Mouse (Mus musculus) brain, adult 2 months (tissue): ENCODE data around the gene Evl.
"Not testable (repeated sequence)": the region's sequence is repeated elsewhere in the genome, so short reads cannot be mapped to it uniquely, and the experiment has no call there.

Experiments used
- DNase-seq: peaks from one replicate; pipeline ENCODE4 v3.0.0; 2011; ENCODE audit warnings: low read depth, low spot score

Evl gene

GRCm38 (mm10) chr12:108554120-108554841, at the start of gene Evl:
Gene Evl, plus strand, starts transcription at chr12:108554720.
- peak; percentile 88 for DNase-seq

- DNase-seq = no peak
Measured at GRCm38 (mm10) chr12:108505846-108506245, 48.7 kb upstream of the Evl start.

GRCm38 (mm10) chr12:108507046-108507445, 47.5 kb upstream of the Evl start:
- not testable (repeated sequence) for DNase-seq

GRCm38 (mm10) chr12:108510571-108510970, 43.9 kb upstream of the Evl start:
- DNase-seq = peak; percentile 75

GRCm38 (mm10) chr12:108511009-108511408, 43.5 kb upstream of the Evl start:
- DNase-seq = peak; percentile 83

- no peak for DNase-seq
Measured at GRCm38 (mm10) chr12:108515464-108515863, 39.1 kb upstream of the Evl start.

GRCm38 (mm10) chr12:108519374-108519773, 35.1 kb upstream of the Evl start:
- DNase-seq = no peak

GRCm38 (mm10) chr12:108529214-108529613, 25.3 kb upstream of the Evl start:
- peak; percentile 87 for DNase-seq

GRCm38 (mm10) chr12:108534484-108534883, 20.0 kb upstream of the Evl start:
- no peak for DNase-seq

GRCm38 (mm10) chr12:108536461-108536860, 18.1 kb upstream of the Evl start:
- peak; percentile 41 for DNase-seq

- peak; percentile 80 for DNase-seq
Measured at GRCm38 (mm10) chr12:108541088-108541487, 13.4 kb upstream of the Evl start.

GRCm38 (mm10) chr12:108546508-108547153, 7.9 kb upstream of the Evl start:
- DNase-seq = peak; percentile 66

- DNase-seq = peak; percentile 38
Measured at GRCm38 (mm10) chr12:108547251-108547875, 7.2 kb upstream of the Evl start.

GRCm38 (mm10) chr12:108551731-108552130, 2.8 kb upstream of the Evl start:
- no peak for DNase-seq

GRCm38 (mm10) chr12:108553079-108553478, 1.4 kb upstream of the Evl start:
- DNase-seq = no peak

GRCm38 (mm10) chr12:108554861-108555556, 489 bp downstream of the Evl start:
- peak; percentile 37 for DNase-seq

GRCm38 (mm10) chr12:108558194-108558593, 3.7 kb downstream of the Evl start:
- DNase-seq = no peak

- no peak for DNase-seq
Measured at GRCm38 (mm10) chr12:108563238-108563637, 8.7 kb downstream of the Evl start.

GRCm38 (mm10) chr12:108564910-108565506, 10.5 kb downstream of the Evl start:
- DNase-seq = no peak

- DNase-seq = peak; percentile 87
Measured at GRCm38 (mm10) chr12:108579156-108579871, 24.8 kb downstream of the Evl start.

GRCm38 (mm10) chr12:108583775-108584174, 29.3 kb downstream of the Evl start:
- peak; percentile 81 for DNase-seq
